In the genomic region with DNA sequence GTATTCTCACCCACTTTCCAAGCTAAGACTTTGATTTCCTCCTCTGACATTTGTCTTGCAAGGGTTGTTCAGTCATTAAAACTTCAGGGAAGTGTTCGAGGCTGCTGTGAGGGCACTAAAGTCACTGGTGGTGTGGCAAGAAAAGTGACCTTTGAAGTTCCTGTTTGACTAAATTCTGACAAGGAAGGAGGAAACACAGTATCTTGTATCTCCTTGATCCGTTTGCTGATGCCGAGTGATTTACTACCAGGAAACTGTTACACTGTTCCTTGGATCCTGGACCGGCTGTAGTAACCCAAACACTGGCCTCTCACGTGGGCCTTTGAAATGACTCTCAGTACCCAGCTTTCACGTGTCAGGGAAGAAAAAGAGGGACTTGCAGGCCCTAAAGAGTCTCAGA, we compare ENCODE assay signal across 24 mouse cellular contexts. TPM values are rescaled to one million over a fixed set of nuclear protein-coding genes. Genes with fewer than 3 reads are reported as not detected.
DNase-seq lines count a peak whose midpoint lies in the region; ATAC-seq and TF ChIP-seq lines count a peak whose summit lies in the region.
"Had no signal": no experiment of that assay in that cellular context is flagged by ENCODE, and none has a peak within 500 bp of the region (broad histone marks: within the 10 kb centered on the region; RNA-seq: fewer than 3 reads in every experiment).

No protein-coding gene starts in this region.

- no peak overlapping the region for H3K9ac ChIP-seq in kidney, postnatal 0 days (ENCODE audit: low read depth, low read length)
- H3K9ac ChIP-seq in intestine, embryonic 15.5 days, result no peak overlapping the region
- H3K9ac ChIP-seq: embryonic facial prominence, embryonic 15.5 days; heart, embryonic 12.5 days; hindbrain, embryonic 12.5 days; neural tube, embryonic 13.5 days; stomach, embryonic 15.5 days had no signal

- no peak for ATAC-seq in kidney, postnatal 0 days (replicated peaks; ENCODE audit: low FRiP score, low read depth)
- ATAC-seq in intestine, embryonic 15.5 days, result peak; percentile 80
- ATAC-seq: forebrain, embryonic 14.5 days had no signal

- H3K27me3 ChIP-seq in kidney, postnatal 0 days (ENCODE audit: insufficient read depth, low read length), result no peaks in the 10 kb centered on the region
- H3K27me3 ChIP-seq in intestine, embryonic 15.5 days (replicated peaks), result no peaks in the 10 kb centered on the region
- H3K27me3 ChIP-seq in small intestine, adult 2 months (ENCODE audit: control insufficient read depth, insufficient read depth, low read length), result no peaks in the 10 kb centered on the region
- no peaks in the 10 kb centered on the region for H3K27me3 ChIP-seq in heart, embryonic 10.5 days (ENCODE audit: insufficient read depth, poor library complexity, severe bottlenecking)
- H3K27me3 ChIP-seq: embryonic facial prominence, embryonic 15.5 days; heart, embryonic 12.5 days; hindbrain, embryonic 12.5 days; neural tube, embryonic 13.5 days; stomach, embryonic 15.5 days had no signal

- DNase-seq in kidney, postnatal 0 days (ENCODE audit: low spot score), result peak; percentile 48
- no peak for DNase-seq in kidney, postnatal 10 days
- DNase-seq in lung, postnatal 10 days, result peak; percentile 23
- no peak for DNase-seq in left cerebral cortex, postnatal 10 days (ENCODE audit: extremely low spot score in 1 of 2, low spot score in 2 of 2)
- no peak for DNase-seq in liver
- no peak for DNase-seq in heart, embryonic 10.5 days (ENCODE audit: low spot score)
- DNase-seq: adrenal gland, postnatal 36 days; cerebellum, adult 9-10 months; heart, postnatal 10 days; kidney, adult 9 months; layer of hippocampus, adult 9-11 months; midbrain, embryonic 14.5 days; right cerebral cortex, postnatal 4 days; thymus, adult 18-20 months had no signal

- no peak for TF ChIP-seq CTCF in kidney, postnatal 0 days (IDR thresholded peaks at IDR 0.05; ENCODE audit: low read depth)
- TF ChIP-seq CTCF in small intestine, adult 2 months (IDR thresholded peaks at IDR 0.05; ENCODE audit: extremely low read depth, insufficient read length, insufficient replicate concordance, low read depth, low read length), result no peak

- TF ChIP-seq POLR2A in small intestine, adult 2 months (IDR thresholded peaks at IDR 0.05; ENCODE audit: low read depth, low read length), result no peak

- intact Hi-C loops in left cerebral cortex, postnatal 10 days (cut with DNase I), result no loop called here

- 12% methylated on average over 6 of the region's 6 CpGs for WGBS in kidney, postnatal 0 days
- WGBS in intestine, embryonic 15.5 days, result 16% methylated on average over 6 of the region's 6 CpGs
- 9% methylated on average over 6 of the region's 6 CpGs for WGBS in small intestine, adult 2 months
- WGBS in heart, embryonic 10.5 days, result 59% methylated on average over 6 of the region's 6 CpGs

- H3K4me3 ChIP-seq in kidney, postnatal 0 days (replicated peaks; ENCODE audit: low read depth, low read length), result no peak overlapping the region
- H3K4me3 ChIP-seq in intestine, embryonic 15.5 days (replicated peaks), result no peak overlapping the region
- no peak overlapping the region for H3K4me3 ChIP-seq in small intestine, adult 2 months (ENCODE audit: low read depth, low read length)
- no peak overlapping the region for H3K4me3 ChIP-seq in heart, embryonic 10.5 days
- H3K4me3 ChIP-seq: embryonic facial prominence, embryonic 15.5 days; heart, embryonic 12.5 days; hindbrain, embryonic 12.5 days; left cerebral cortex, adult 2 months; limb, embryonic 10.5 days; neural tube, embryonic 13.5 days; stomach, embryonic 15.5 days had no signal

- no peak overlapping the region for H3K4me2 ChIP-seq in kidney, postnatal 0 days (ENCODE audit: low read length)
- H3K4me2 ChIP-seq in intestine, embryonic 15.5 days (replicated peaks), result no peak overlapping the region
- H3K4me2 ChIP-seq: embryonic facial prominence, embryonic 15.5 days; heart, embryonic 12.5 days; hindbrain, embryonic 12.5 days; neural tube, embryonic 13.5 days; stomach, embryonic 15.5 days had no signal

- no peaks in the 10 kb centered on the region for H3K36me3 ChIP-seq in kidney, postnatal 0 days (ENCODE audit: insufficient read depth, low read length)
- H3K36me3 ChIP-seq in intestine, embryonic 15.5 days, result no peaks in the 10 kb centered on the region
- no peaks in the 10 kb centered on the region for H3K36me3 ChIP-seq in small intestine, adult 2 months (ENCODE audit: control insufficient read depth, insufficient read depth, low read length)
- no peaks in the 10 kb centered on the region for H3K36me3 ChIP-seq in heart, embryonic 10.5 days
- H3K36me3 ChIP-seq: embryonic facial prominence, embryonic 15.5 days; heart, embryonic 12.5 days; hindbrain, embryonic 12.5 days; limb, embryonic 10.5 days; neural tube, embryonic 13.5 days; stomach, embryonic 15.5 days had no signal

- H3K4me1 ChIP-seq in kidney, postnatal 0 days (replicated peaks; ENCODE audit: insufficient read depth, low read length), result 0 out of 2 replicates have a peak, but pooled peaks cover 6% of the 10 kb centered on the region
- H3K4me1 ChIP-seq in intestine, embryonic 15.5 days (replicated peaks), result 0 out of 2 replicates have a peak, but pooled peaks cover 4% of the 10 kb centered on the region
- peaks cover 8% of the 10 kb centered on the region for H3K4me1 ChIP-seq in small intestine, adult 2 months (ENCODE audit: control insufficient read depth, insufficient read depth, insufficient read length, low read length)
- H3K4me1 ChIP-seq in heart, embryonic 10.5 days, result peaks cover 9% of the 10 kb centered on the region; the same call in 1 of the 2 replicates
- H3K4me1 ChIP-seq: embryonic facial prominence, embryonic 15.5 days; hindbrain, embryonic 12.5 days; neural tube, embryonic 13.5 days; stomach, embryonic 15.5 days had no signal

- H3K27ac ChIP-seq in kidney, postnatal 0 days, result no peak overlapping the region
- H3K27ac ChIP-seq in intestine, embryonic 15.5 days, result no peak overlapping the region
- H3K27ac ChIP-seq in small intestine, adult 2 months (ENCODE audit: insufficient read depth, low read depth, low read length), result peak overlapping the region; percentile 64
- no peak overlapping the region for H3K27ac ChIP-seq in heart, embryonic 10.5 days
- H3K27ac ChIP-seq: embryonic facial prominence, embryonic 15.5 days; hindbrain, embryonic 12.5 days; left cerebral cortex, adult 2 months; limb, embryonic 10.5 days; neural tube, embryonic 13.5 days; stomach, embryonic 15.5 days had no signal

- no peaks in the 10 kb centered on the region for H3K9me3 ChIP-seq in kidney, postnatal 0 days (replicated peaks; ENCODE audit: low read length)
- H3K9me3 ChIP-seq in intestine, embryonic 15.5 days, result no peaks in the 10 kb centered on the region
- H3K9me3 ChIP-seq in heart, embryonic 10.5 days, result no peaks in the 10 kb centered on the region
- H3K9me3 ChIP-seq: embryonic facial prominence, embryonic 15.5 days; heart, embryonic 12.5 days; hindbrain, embryonic 12.5 days; limb, embryonic 10.5 days; neural tube, embryonic 13.5 days; stomach, embryonic 15.5 days had no signal

RNA-seq across cellular contexts. Expression of a gene that starts 53.5 kb away (rescaled TPM):
- polyA plus RNA-seq in kidney, postnatal 0 days (2015; fragmentation: Nextera tagmentation; extraction: Ambion mirVana), result 3.6 and 4.1 TPM in 2 replicates
- polyA plus RNA-seq in intestine, embryonic 15.5 days (2015; fragmentation: Nextera tagmentation; extraction: Ambion mirVana), result 8.5 and 9.2 TPM in 2 replicates
- 9.3 and 14.8 TPM in 2 replicates for polyA plus RNA-seq in small intestine, adult 2 months (2012; rRNA removed)
- total RNA-seq in left cerebral cortex, postnatal 10 days (2021), result 10 to 100 TPM; 26.0 to 29.8 TPM
- polyA plus RNA-seq in heart, embryonic 10.5 days (2016; fragmentation: Nextera tagmentation; extraction: Ambion mirVana), result 8.9 and 11.5 TPM in 2 replicates

Comparison
In these comparisons a context has a peak if more than half of its experiments do, and no peak if none do; other contexts are left out.
1. DNase-seq: peak in kidney, postnatal 0 days (single experiment) and lung, postnatal 10 days (single experiment); none in kidney, postnatal 10 days (single experiment), left cerebral cortex, postnatal 10 days (0 of 2), liver (single experiment) and heart, embryonic 10.5 days (single experiment).